ENCODE assay signal across 8 mouse cellular contexts in genomic region chr8:75109236-75109967, GRCm38 (mm10). TPM values are rescaled to one million over a fixed set of nuclear protein-coding genes. Genes with fewer than 3 reads are reported as not detected.
A peak's percentile ranks its signal among the peaks of the same experiment; 100 is the strongest.
DNase-seq lines count a peak whose midpoint lies in the region; ATAC-seq and TF ChIP-seq lines count a peak whose summit lies in the region.

Mcm5 (plus strand) TSS chr8:75109569.

- peak within 1 kb of the TSS; percentile 36 for H3K4me3 ChIP-seq in cortical plate, adult 2 months (ENCODE audit: insufficient read depth, low read length)
- H3K4me3 ChIP-seq in megakaryocyte, embryonic 14.5 days (replicated peaks) = peak within 1 kb of the TSS; percentile 95

- no peaks in the 10 kb centered on the region for H3K4me1 ChIP-seq in cortical plate, adult 2 months (ENCODE audit: control insufficient read depth, insufficient read depth, low read length)
- H3K4me1 ChIP-seq in megakaryocyte, embryonic 14.5 days = peaks cover 40% of the 10 kb centered on the region

- H3K9me3 ChIP-seq in megakaryocyte, embryonic 14.5 days = no peaks in the 10 kb centered on the region

- peak; percentile 49; the same call in 1 of the 2 replicates for TF ChIP-seq POLR2A in cortical plate, adult 2 months (IDR thresholded peaks at IDR 0.05; ENCODE audit: extremely low read depth, insufficient read depth, low read length)

- ATAC-seq in activated CD4-positive, CD25-positive, alpha-beta regulatory T cell, adult 4 months = peak; percentile 95

- peaks cover 6% of the 10 kb centered on the region for H3K27me3 ChIP-seq in megakaryocyte, embryonic 14.5 days (replicated peaks)

- no peak for TF ChIP-seq CTCF in cortical plate, adult 2 months (IDR thresholded peaks at IDR 0.05; ENCODE audit: extremely low read depth, insufficient read depth, low read length)

- H3K27ac ChIP-seq in cortical plate, adult 2 months (ENCODE audit: insufficient read depth, low read length) = no peak within 1 kb of the TSS

- peaks cover 34% of the 10 kb centered on the region for H3K36me3 ChIP-seq in megakaryocyte, embryonic 14.5 days (replicated peaks; ENCODE audit: low read length)

- DNase-seq in gastrocnemius, adult 8-10 months (ENCODE audit: low spot score in 2 of 2) = peak; percentile 98
- peak; percentile 100 for DNase-seq in hindlimb bud, embryonic 11.5 days (ENCODE audit: extremely low spot score, low read depth, low spot score)
- DNase-seq in left cerebral cortex, adult 8-10 months (ENCODE audit: low spot score in 2 of 2) = peak; percentile 99
- peak; percentile 100 for DNase-seq in right cerebral cortex, postnatal 10 days (ENCODE audit: low spot score in 2 of 2)
- DNase-seq in urinary bladder, postnatal 25 days (ENCODE audit: low spot score) = peak; percentile 96

RNA-seq across cellular contexts. Expression of gene Mcm5, which starts in this region (rescaled TPM):
- 10 to 100 TPM; 37.6 to 60.5 TPM for polyA plus RNA-seq in activated CD4-positive, CD25-positive, alpha-beta regulatory T cell, adult 4 months (2017; shearing (Covaris generic))
- 7.7 and 8.6 TPM in 2 replicates for polyA plus RNA-seq in cortical plate, adult 2 months (2012; rRNA removed)
- total RNA-seq in gastrocnemius, adult 8-10 months (2022) = 1 to 10 TPM in 2 of 4 experiments, under 1 TPM in 2; 0.58 to 1.0 (median 0.86) TPM
- total RNA-seq in left cerebral cortex, adult 8-10 months (2022) = 10 to 100 TPM in 1 of 4 experiments, 1 to 10 TPM in 3; 8.3 to 10.2 (median 8.9) TPM
- 10.9 and 16.7 TPM in 2 replicates for polyA plus RNA-seq in megakaryocyte, embryonic 14.5 days (2012; ENCODE audit: insufficient read depth, low replicate concordance)

Comparison
In these comparisons a context has a peak if more than half of its experiments do, and no peak if none do; other contexts are left out.
1. RNA of gene Mcm5 (total RNA-seq): 8.3 to 10.2 TPM in left cerebral cortex, adult 8-10 months; 0.58 to 1.0 TPM in gastrocnemius, adult 8-10 months; every median in the first group is over 4 times any median in the second.
2. Peak in every context shown above with its lines, with median percentiles within 50 percentile points of each other: DNase-seq.